In genomic region chr13:94266530-94266929, GRCm38 (mm10) we compare ENCODE assay signal across 25 mouse cellular contexts. TPM values are rescaled to one million over a fixed set of nuclear protein-coding genes. Genes with fewer than 3 reads are reported as not detected.
DNase-seq lines count a peak whose midpoint lies in the region; ATAC-seq lines count a peak whose summit lies in the region.
"Had no signal": no experiment of that assay in that cellular context is flagged by ENCODE, and none has a peak within 500 bp of the region (broad histone marks: within the 10 kb centered on the region; RNA-seq: fewer than 3 reads in every experiment).

No protein-coding gene starts in this region.

- no peak overlapping the region for H3K9ac ChIP-seq in liver, embryonic 11.5 days (ENCODE audit: low read depth, low read length)
- H3K9ac ChIP-seq: embryonic facial prominence, embryonic 12.5 days; embryonic facial prominence, embryonic 15.5 days; forebrain, postnatal 0 days; heart, embryonic 12.5 days; heart, embryonic 15.5 days; hindbrain, embryonic 13.5 days had no signal

- DNase-seq in 416B (ENCODE audit: low read depth) (peak; percentile 81), ZHBTc4 (ENCODE audit: low read depth, low spot score) (peak; percentile 20)
- DNase-seq in liver, embryonic 11.5 days (ENCODE audit: low spot score) = no peak
- no peak for DNase-seq in layer of hippocampus, adult 9-11 months
- DNase-seq in heart, postnatal 14 days = no peak
- no peak for DNase-seq in layer of hippocampus, postnatal 10 days (ENCODE audit: low spot score in 2 of 2)
- DNase-seq in kidney, postnatal 4 days = no peak
- DNase-seq: adrenal gland, postnatal 10 days; adrenal gland, postnatal 36 days; cerebellum, adult 18-20 months; cerebellum, adult 9-10 months; cerebellum, postnatal 14 days; gastrocnemius, adult 2 months; gastrocnemius, postnatal 14 days; heart, adult 18-20 months; heart, postnatal 10 days had no signal

- H3K27me3 ChIP-seq in liver, embryonic 11.5 days (replicated peaks; ENCODE audit: control insufficient read depth, insufficient read depth, low read length) = no peaks in the 10 kb centered on the region
- H3K27me3 ChIP-seq: embryonic facial prominence, embryonic 12.5 days; embryonic facial prominence, embryonic 15.5 days; heart, embryonic 12.5 days; heart, embryonic 15.5 days; hindbrain, embryonic 13.5 days had no signal

- intact Hi-C loops in heart, postnatal 14 days (cut with DNase I) = no loop called here

- peak; percentile 27; the same call in 1 of the 2 replicates for ATAC-seq in liver, embryonic 11.5 days (replicated peaks; ENCODE audit: low FRiP score)
- ATAC-seq in megakaryocyte progenitor cell, adult 5-6 weeks (replicated peaks; ENCODE audit: poor library complexity) = peak; percentile 24; the same call in 1 of the 2 replicates
- ATAC-seq: forebrain, embryonic 14.5 days; hindbrain, embryonic 16.5 days had no signal

- H3K4me1 ChIP-seq in liver, embryonic 11.5 days (replicated peaks; ENCODE audit: control insufficient read depth, insufficient read depth, low read length) = peaks cover 55% of the 10 kb centered on the region
- H3K4me1 ChIP-seq: embryonic facial prominence, embryonic 12.5 days had no signal

- H3K27ac ChIP-seq in liver, embryonic 11.5 days (ENCODE audit: low read depth, low read length) = no peak overlapping the region
- H3K27ac ChIP-seq: embryonic facial prominence, embryonic 12.5 days; embryonic facial prominence, embryonic 15.5 days; gastrocnemius, adult 2 months; heart, embryonic 15.5 days; hindbrain, embryonic 13.5 days had no signal

- H3K36me3 ChIP-seq in liver, embryonic 11.5 days (ENCODE audit: control insufficient read depth, insufficient read depth, low read length) = no peaks in the 10 kb centered on the region
- H3K36me3 ChIP-seq: embryonic facial prominence, embryonic 12.5 days; embryonic facial prominence, embryonic 15.5 days; heart, embryonic 12.5 days; heart, embryonic 15.5 days; hindbrain, embryonic 13.5 days had no signal

- H3K4me3 ChIP-seq in liver, embryonic 11.5 days (ENCODE audit: low read depth, low read length) = no peak overlapping the region
- H3K4me3 ChIP-seq: embryonic facial prominence, embryonic 12.5 days; embryonic facial prominence, embryonic 15.5 days; gastrocnemius, adult 2 months; heart, embryonic 12.5 days; heart, embryonic 15.5 days; hindbrain, embryonic 13.5 days had no signal

- no peak overlapping the region for H3K4me2 ChIP-seq in liver, embryonic 11.5 days
- H3K4me2 ChIP-seq: embryonic facial prominence, embryonic 12.5 days; embryonic facial prominence, embryonic 15.5 days; heart, embryonic 12.5 days; heart, embryonic 15.5 days; hindbrain, embryonic 13.5 days had no signal

- peaks cover 2% of the 10 kb centered on the region; the same call in 1 of the 2 replicates for H3K9me3 ChIP-seq in liver, embryonic 11.5 days (ENCODE audit: control insufficient read depth, low read length)
- H3K9me3 ChIP-seq: embryonic facial prominence, embryonic 12.5 days; embryonic facial prominence, embryonic 15.5 days; heart, embryonic 15.5 days; hindbrain, embryonic 13.5 days had no signal

- WGBS in liver, embryonic 11.5 days = 53% methylated on average over 6 of the region's 6 CpGs

RNA-seq across cellular contexts. Expression of gene Scamp1, which starts 19.1 kb away (rescaled TPM):
- 16.7 and 20.2 TPM in 2 replicates for polyA plus RNA-seq in liver, embryonic 11.5 days (2014; fragmentation: Nextera tagmentation; extraction: Ambion mirVana)
- 18.5 and 20.0 TPM in 2 replicates for total RNA-seq in megakaryocyte progenitor cell, adult 5-6 weeks (2015)
- 11.0 and 14.9 TPM in 2 replicates for total RNA-seq in megakaryocyte progenitor cell, adult 5-6 weeks (2017)
- total RNA-seq in heart, postnatal 14 days (2021) = 10 to 100 TPM; 31.2 to 31.8 TPM
- 100 to 1,000 TPM; 142 to 170 TPM for total RNA-seq in layer of hippocampus, postnatal 10 days (2021)

Comparison
In these comparisons a context has a peak if more than half of its experiments do, and no peak if none do; other contexts are left out.
1. DNase-seq: peak in 416B (single experiment) and ZHBTc4 (single experiment); none in liver, embryonic 11.5 days (single experiment), layer of hippocampus, adult 9-11 months (single experiment), heart, postnatal 14 days (0 of 2), layer of hippocampus, postnatal 10 days (0 of 2) and kidney, postnatal 4 days (0 of 2).
2. RNA of gene Scamp1, which starts 19.1 kb away (total RNA-seq): 142 to 170 TPM in layer of hippocampus, postnatal 10 days; 31.2 to 31.8 TPM in heart, postnatal 14 days and 11.0 to 20.0 TPM in megakaryocyte progenitor cell, adult 5-6 weeks; every median in the first group is over 4 times any median in the second.